Mouse (Mus musculus) CH12.LX (cell line): ENCODE results near the gene Kdm7a.

Source experiments
- CTCF ChIP-seq, 2 experiments: IDR thresholded peaks in 1 of 2; conservative IDR thresholded peaks in 1 of 2; 2 replicates each; pipeline ENCODE4 v1.5.1; 2011 to 2012; ENCODE audit warnings: low read depth in 2 of 2, low read length in 2 of 2, improper control_type of control experiment in 1 of 2, inconsistent platforms in 1 of 2, mild to moderate bottlenecking in 1 of 2, moderate library complexity in 1 of 2
- MAFK ChIP-seq: IDR thresholded peaks from 2 replicates; pipeline ENCODE4 v1.6.1; 2011; ENCODE audit warnings: low read length, improper control_type of control experiment; ENCODE audit not compliant: insufficient replicate concordance
- POLR2A ChIP-seq: IDR thresholded peaks from 2 replicates; pipeline ENCODE4 v1.6.1; 2011; ENCODE audit warnings: low read depth, mild to moderate bottlenecking, improper control_type of control experiment, low read length
- TBP ChIP-seq: conservative IDR thresholded peaks from 2 replicates; pipeline ENCODE4 v1.6.1; 2011; ENCODE audit warnings: low read depth, low read length, improper control_type of control experiment
- USF2 ChIP-seq: conservative IDR thresholded peaks from 2 replicates; pipeline ENCODE4 v1.6.1; 2011; ENCODE audit warnings: low read depth, low read length, improper control_type of control experiment
- ZMIZ1 ChIP-seq: IDR thresholded peaks from 2 replicates; pipeline ENCODE4 v1.6.1; 2012; ENCODE audit warnings: low read depth, mild to moderate bottlenecking, inconsistent platforms, low read length, improper control_type of control experiment

- TF ChIP-seq TBP (no peak), POLR2A (no peak), MAFK (no peak), USF2 (no peak), CTCF (conservative IDR thresholded peaks at IDR 0.05 in 1 of 2, IDR thresholded peaks at IDR 0.05 in 1 of 2; ENCODE audit: low read depth in 2 of 2, low read length in 2 of 2) (no peak), ZMIZ1 (no peak)
Measured at GRCm38 (mm10) chr6:39222487-39222886, 15.9 kb upstream of the Kdm7a start.
